Mouse (Mus musculus) bone marrow macrophage, adult 2 months (primary cell): ENCODE measurements around the gene Ddx19a.

Source experiments
- CTCF ChIP-seq: IDR thresholded peaks from 2 replicates; pipeline ENCODE4 v1.5.1; 2012; ENCODE audit warnings: low read depth, mild to moderate bottlenecking, low read length, moderate library complexity
- POLR2A ChIP-seq: IDR thresholded peaks from 2 replicates; pipeline ENCODE4 v1.6.1; 2012; ENCODE audit warnings: mild to moderate bottlenecking, low read depth, low read length, borderline replicate concordance

GRCm38 (mm10) chr8:110932444-110932843 lies 65.2 kb downstream of the Ddx19a start:
- TF ChIP-seq CTCF, result no peak
- TF ChIP-seq POLR2A, result no peak
